Mouse (Mus musculus): ENCODE data around the gene Mybpc2. TPM values are rescaled to one million over a fixed set of nuclear protein-coding genes. Genes with fewer than 3 reads are reported as not detected.

The Mybpc2 gene
- polyA plus RNA-seq, 1 experiment from 2014 or later: 0.12 TPM

DNA sequence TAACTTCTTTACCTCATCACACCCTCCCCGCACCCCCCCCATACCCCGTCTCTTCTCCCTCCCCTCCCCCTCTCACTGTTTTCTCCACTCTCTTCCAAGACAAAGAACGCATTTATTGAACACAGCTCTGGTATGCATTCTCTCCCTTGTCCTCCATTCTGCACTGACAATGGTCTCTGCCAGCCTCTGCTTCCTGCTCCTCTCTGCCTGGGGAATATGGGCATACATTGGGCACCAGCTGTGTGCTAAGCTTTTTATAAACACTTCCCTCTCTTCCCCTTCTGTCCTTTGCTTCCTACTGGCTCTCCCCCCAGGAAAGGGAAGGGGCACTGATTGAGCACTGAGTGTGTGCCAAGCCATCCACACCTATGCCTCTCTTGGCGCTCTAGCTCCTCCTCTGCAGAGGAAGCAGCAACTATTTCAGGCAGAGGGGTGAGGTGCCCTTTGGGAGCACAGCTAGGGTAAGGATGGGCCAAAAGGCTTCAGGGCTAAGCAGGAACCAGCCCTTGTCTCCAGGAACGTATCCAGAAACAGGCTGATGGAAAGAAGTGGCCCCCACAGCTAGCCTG is 49.3 kb downstream of the Mybpc2 start:
- Histone ChIP-seq H3K4me2 (replicated peaks; ENCODE audit: low read depth, low read length) (no peak overlapping the region), H3K4me1 (ENCODE audit: insufficient read depth, low read length) (0 out of 2 replicates have a peak, but pooled peaks cover 4% of the 10 kb centered on the region), H3K4me3 (ENCODE audit: low read length) (no peak overlapping the region), H3K9ac (replicated peaks; ENCODE audit: low read length) (no peak overlapping the region), H3K27me3 (ENCODE audit: insufficient read depth, low read length) (peaks cover 38% of the 10 kb centered on the region), H3K36me3 (ENCODE audit: insufficient read depth, low read length) (no peaks in the 10 kb centered on the region), H3K27ac (ENCODE audit: low read length) (no peak overlapping the region), H3K9me3 (ENCODE audit: low read length) (no peaks in the 10 kb centered on the region)
- WGBS: 31% methylated on average over 5 of the region's 5 CpGs
- no peak for ATAC-seq (ENCODE audit: low FRiP score, low TSS enrichment)

- Histone ChIP-seq H3K36me3 (ENCODE audit: insufficient read depth, low read length) (no peaks in the 10 kb centered on the region), H3K27me3 (ENCODE audit: insufficient read depth, low read length) (peaks cover 31% of the 10 kb centered on the region), H3K4me2 (replicated peaks; ENCODE audit: low read depth, low read length) (no peak overlapping the region), H3K9me3 (ENCODE audit: low read length) (no peaks in the 10 kb centered on the region), H3K4me3 (ENCODE audit: low read length) (no peak overlapping the region), H3K4me1 (ENCODE audit: insufficient read depth, low read length) (0 out of 2 replicates have a peak, but pooled peaks cover 4% of the 10 kb centered on the region), H3K27ac (ENCODE audit: low read length) (no peak overlapping the region), H3K9ac (replicated peaks; ENCODE audit: low read length) (no peak overlapping the region)
- peak; percentile 26; the same call in 1 of the 2 replicates for ATAC-seq (ENCODE audit: low FRiP score, low TSS enrichment)
- WGBS: 21% methylated on average over 4 of the region's 4 CpGs
Observed at GRCm38 (mm10) chr7:44474419-44474818, 50.0 kb downstream of the Mybpc2 start.

GRCm38 (mm10) chr7:44472961-44473646 is 51.4 kb downstream of the Mybpc2 start:
- peaks cover 22% of the 10 kb centered on the region for H3K27me3 ChIP-seq (ENCODE audit: insufficient read depth, low read length)
- no peaks in the 10 kb centered on the region for H3K36me3 ChIP-seq (ENCODE audit: insufficient read depth, low read length)
- H3K4me2 ChIP-seq (replicated peaks; ENCODE audit: low read depth, low read length): no peak overlapping the region
- H3K27ac ChIP-seq (ENCODE audit: low read length): no peak overlapping the region
- H3K4me3 ChIP-seq (ENCODE audit: low read length): no peak overlapping the region
- H3K9ac ChIP-seq (replicated peaks; ENCODE audit: low read length): no peak overlapping the region
- no peaks in the 10 kb centered on the region for H3K9me3 ChIP-seq (ENCODE audit: low read length)
- ATAC-seq (ENCODE audit: low FRiP score, low TSS enrichment): no peak
- WGBS: 46% methylated on average over 9 of the region's 9 CpGs
- peaks cover 12% of the 10 kb centered on the region for H3K4me1 ChIP-seq (ENCODE audit: insufficient read depth, low read length)

GRCm38 (mm10) chr7:44472558-44472885 is 51.9 kb downstream of the Mybpc2 start:
- H3K4me3 ChIP-seq (ENCODE audit: low read length): no peak overlapping the region
- no peak overlapping the region for H3K9ac ChIP-seq (replicated peaks; ENCODE audit: low read length)
- WGBS: 0% methylated on average over 1 of the region's 1 CpGs
- H3K4me2 ChIP-seq (replicated peaks; ENCODE audit: low read depth, low read length): no peak overlapping the region
- H3K36me3 ChIP-seq (ENCODE audit: insufficient read depth, low read length): no peaks in the 10 kb centered on the region
- no peak for ATAC-seq (ENCODE audit: low FRiP score, low TSS enrichment)
- no peak overlapping the region for H3K27ac ChIP-seq (ENCODE audit: low read length)
- H3K27me3 ChIP-seq (ENCODE audit: insufficient read depth, low read length): peaks cover 19% of the 10 kb centered on the region
- peaks cover 12% of the 10 kb centered on the region for H3K4me1 ChIP-seq (ENCODE audit: insufficient read depth, low read length)
- H3K9me3 ChIP-seq (ENCODE audit: low read length): no peaks in the 10 kb centered on the region

DNA sequence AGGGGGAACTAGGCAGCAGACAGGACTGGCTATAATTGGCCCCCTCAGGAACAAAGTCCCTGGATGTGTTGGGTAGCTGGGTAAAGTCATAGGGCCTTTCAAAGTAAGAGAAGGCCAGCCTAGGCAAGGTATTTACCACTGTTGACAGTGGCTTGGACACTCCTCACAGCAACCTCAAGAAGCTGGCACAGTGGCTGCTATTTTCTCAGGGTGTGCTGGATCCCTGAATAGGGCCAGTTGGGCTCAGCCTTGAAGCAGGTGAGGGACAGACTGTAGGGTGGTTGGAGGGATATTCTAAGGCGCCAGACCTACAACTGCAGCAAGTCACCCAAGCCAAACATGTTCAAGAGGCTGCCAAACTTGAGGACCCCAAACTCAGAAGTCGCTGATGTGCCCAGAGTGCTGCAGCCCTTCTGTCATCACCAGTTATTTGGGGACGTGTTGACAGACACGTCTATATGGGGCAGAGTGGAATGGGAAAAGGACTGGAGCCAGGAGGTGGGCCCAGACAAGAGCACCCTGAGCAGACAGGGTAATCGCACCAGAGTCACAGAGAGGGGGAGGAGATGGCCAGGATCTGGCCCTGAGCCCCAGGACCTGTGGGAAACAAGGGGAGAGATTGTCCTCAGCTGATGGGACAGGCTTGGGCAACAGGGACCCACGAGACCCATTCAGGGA is 52.4 kb downstream of the Mybpc2 start:
- Histone ChIP-seq H3K4me1 (ENCODE audit: insufficient read depth, low read length) (peaks cover 12% of the 10 kb centered on the region), H3K9me3 (ENCODE audit: low read length) (no peaks in the 10 kb centered on the region), H3K9ac (replicated peaks; ENCODE audit: low read length) (no peak overlapping the region), H3K36me3 (ENCODE audit: insufficient read depth, low read length) (no peaks in the 10 kb centered on the region), H3K4me3 (ENCODE audit: low read length) (no peak overlapping the region), H3K27ac (ENCODE audit: low read length) (no peak overlapping the region), H3K4me2 (replicated peaks; ENCODE audit: low read depth, low read length) (no peak overlapping the region), H3K27me3 (ENCODE audit: insufficient read depth, low read length) (peaks cover 16% of the 10 kb centered on the region)
- no peak for ATAC-seq (ENCODE audit: low FRiP score, low TSS enrichment)
- 41% methylated on average over 6 of the region's 6 CpGs for WGBS

DNA sequence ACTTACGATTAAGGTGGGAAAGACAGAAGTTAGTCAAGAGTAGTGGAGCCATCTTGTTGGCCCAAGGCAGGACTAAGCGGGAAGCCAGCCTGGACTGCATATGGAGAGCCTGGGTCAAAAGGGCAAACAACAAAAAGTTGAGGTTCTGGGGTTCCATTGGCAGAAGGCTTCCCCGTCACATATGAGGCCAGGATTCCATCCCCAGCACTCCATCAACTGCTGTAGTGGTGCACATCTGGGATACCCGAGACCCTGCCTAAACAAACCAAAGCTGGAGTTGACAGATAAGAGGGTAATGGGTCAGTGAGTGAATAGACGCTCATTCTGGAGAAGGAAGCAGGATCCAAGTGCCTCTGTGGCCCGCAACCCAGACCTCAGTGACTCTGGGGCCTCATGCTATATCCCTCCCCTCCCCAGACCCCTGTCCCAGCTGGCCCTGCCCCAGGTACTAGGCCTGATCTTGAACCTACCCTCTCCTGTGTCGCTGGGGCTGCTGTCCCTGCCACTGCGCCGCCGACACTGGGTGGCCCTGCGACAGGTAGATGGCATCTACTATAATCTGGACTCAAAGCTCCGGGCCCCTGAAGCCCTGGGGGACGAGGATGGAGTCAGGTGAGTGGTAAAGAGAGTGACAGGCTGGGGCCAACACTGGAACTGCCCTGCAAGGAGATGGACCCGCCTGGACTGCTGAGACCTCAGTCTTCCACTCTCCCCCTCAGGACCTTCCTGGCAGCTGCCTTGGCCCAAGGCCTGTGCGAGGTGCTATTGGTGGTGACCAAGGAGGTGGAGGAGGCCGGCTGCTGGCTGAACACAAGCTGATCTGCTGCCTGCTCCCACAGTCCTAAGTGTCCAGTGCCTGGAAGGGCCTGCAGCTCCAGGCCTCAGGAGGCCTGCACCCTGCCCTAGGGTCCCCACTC is 53.5 kb downstream of the Mybpc2 start:
- H3K9me3 ChIP-seq (ENCODE audit: low read length): no peaks in the 10 kb centered on the region
- peaks cover 12% of the 10 kb centered on the region for H3K4me1 ChIP-seq (ENCODE audit: insufficient read depth, low read length)
- no peaks in the 10 kb centered on the region for H3K36me3 ChIP-seq (ENCODE audit: insufficient read depth, low read length)
- no peak overlapping the region for H3K4me2 ChIP-seq (replicated peaks; ENCODE audit: low read depth, low read length)
- ATAC-seq (ENCODE audit: low FRiP score, low TSS enrichment): no peak
- no peak overlapping the region for H3K27ac ChIP-seq (ENCODE audit: low read length)
- no peak overlapping the region for H3K9ac ChIP-seq (replicated peaks; ENCODE audit: low read length)
- H3K4me3 ChIP-seq (ENCODE audit: low read length): no peak overlapping the region
- WGBS: 79% methylated on average over 16 of the region's 16 CpGs
- H3K27me3 ChIP-seq (ENCODE audit: insufficient read depth, low read length): peaks cover 11% of the 10 kb centered on the region

DNA sequence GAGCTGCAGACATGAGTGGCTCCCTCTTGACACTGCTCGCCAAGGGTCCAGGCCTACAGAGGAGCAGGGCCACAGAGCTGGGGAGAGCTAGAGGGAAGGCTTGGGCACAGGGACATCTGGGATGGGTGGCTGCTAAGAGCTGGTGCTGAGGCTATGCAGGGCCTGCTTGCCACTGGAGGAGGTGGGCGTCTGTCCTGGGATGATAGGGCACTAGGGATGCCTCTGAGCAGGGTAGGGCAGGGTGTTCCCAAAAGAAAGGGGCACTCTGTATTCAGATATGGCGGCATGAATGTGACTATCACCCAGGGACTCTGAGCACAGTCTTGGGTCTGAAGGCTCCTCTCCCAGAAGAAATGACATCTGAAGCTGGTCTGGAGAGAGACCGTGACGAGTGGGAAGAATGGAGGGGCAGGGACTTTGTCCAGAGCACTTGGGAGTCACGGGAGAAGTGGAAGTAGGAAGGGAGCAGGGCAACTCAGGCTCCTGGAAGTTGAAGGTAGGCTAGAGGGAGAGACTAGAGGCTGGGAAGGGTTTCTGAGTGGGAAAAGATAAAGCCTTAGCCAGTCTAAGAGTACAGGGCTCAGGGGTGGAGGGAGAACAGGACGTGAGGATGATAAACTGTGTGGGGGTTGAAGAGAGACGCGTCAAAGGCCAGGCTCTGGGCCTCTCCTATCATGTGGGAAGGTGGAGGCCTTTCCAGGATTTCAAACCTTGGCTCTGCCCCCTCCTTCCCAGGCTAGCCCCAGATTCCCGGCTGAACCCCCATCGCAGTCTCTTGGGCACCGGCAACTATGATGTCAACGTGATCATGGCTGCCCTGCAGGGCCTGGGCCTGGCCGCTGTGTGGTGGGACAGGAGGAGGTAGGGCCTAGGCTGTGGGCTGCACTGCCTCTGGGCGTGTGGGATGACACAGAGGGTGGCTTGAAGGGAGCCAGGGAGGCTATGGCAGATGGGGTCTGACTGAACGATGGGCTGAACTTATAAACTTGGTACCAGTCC is 54.5 kb downstream of the Mybpc2 start:
- Histone ChIP-seq H3K9ac (replicated peaks; ENCODE audit: low read length) (no peak overlapping the region), H3K4me1 (ENCODE audit: insufficient read depth, low read length) (peaks cover 9% of the 10 kb centered on the region), H3K9me3 (ENCODE audit: low read length) (no peaks in the 10 kb centered on the region), H3K4me2 (replicated peaks; ENCODE audit: low read depth, low read length) (no peak overlapping the region), H3K4me3 (ENCODE audit: low read length) (no peak overlapping the region), H3K27ac (ENCODE audit: low read length) (no peak overlapping the region), H3K36me3 (ENCODE audit: insufficient read depth, low read length) (no peaks in the 10 kb centered on the region), H3K27me3 (ENCODE audit: insufficient read depth, low read length) (peaks cover 6% of the 10 kb centered on the region; the same call in 1 of the 2 replicates)
- 88% methylated on average over 16 of the region's 16 CpGs for WGBS
- ATAC-seq (ENCODE audit: low FRiP score, low TSS enrichment): no peak

GRCm38 (mm10) chr7:44468644-44469285 is 55.7 kb downstream of the Mybpc2 start:
- peak overlapping the region; percentile 84 for H3K9ac ChIP-seq (replicated peaks; ENCODE audit: low read length)
- peak overlapping the region; percentile 85 for H3K4me3 ChIP-seq (ENCODE audit: low read length)
- H3K4me2 ChIP-seq (replicated peaks; ENCODE audit: low read depth, low read length): peak overlapping the region; percentile 66
- 74% methylated on average over 15 of the region's 15 CpGs for WGBS
- H3K27me3 ChIP-seq (ENCODE audit: insufficient read depth, low read length): peaks cover 13% of the 10 kb centered on the region
- no peaks in the 10 kb centered on the region for H3K9me3 ChIP-seq (ENCODE audit: low read length)
- H3K4me1 ChIP-seq (ENCODE audit: insufficient read depth, low read length): peaks cover 9% of the 10 kb centered on the region
- H3K27ac ChIP-seq (ENCODE audit: low read length): no peak overlapping the region
- H3K36me3 ChIP-seq (ENCODE audit: insufficient read depth, low read length): no peaks in the 10 kb centered on the region
- ATAC-seq (ENCODE audit: low FRiP score, low TSS enrichment): no peak
